Mouse (Mus musculus) forebrain, embryonic 16.5 days (tissue): ENCODE results near the gene Ros1. TPM values are rescaled to one million over a fixed set of nuclear protein-coding genes. Genes with fewer than 3 reads are reported as not detected.
A peak's percentile ranks its signal among the peaks of the same experiment; 100 is the strongest.

ENCODE experiments used
- ATAC-seq: fragments of 200-750 bp; cut with Nextera tagmentation; 2 replicates; pipeline ENCODE4 v1.8.0; 2017; ENCODE audit warnings: mild to moderate bottlenecking, moderate library complexity
- H3K27ac ChIP-seq: fragments of 300-500 bp; sonication (generic); 2 replicates; pipeline ENCODE4 v1.5.1; 2014; ENCODE audit warnings: low read length, control low read depth
- H3K27me3 ChIP-seq: fragments of 300-500 bp; sonication (generic); replicated peaks from 2 replicates; pipeline ENCODE4 v1.6.1; 2014; ENCODE audit warnings: low read length; ENCODE audit not compliant: control insufficient read depth, insufficient read depth
- H3K36me3 ChIP-seq: fragments of 300-500 bp; sonication (generic); 2 replicates; pipeline ENCODE4 v1.6.1; 2014; ENCODE audit not compliant: control insufficient read depth, insufficient read depth
- H3K4me1 ChIP-seq: fragments of 300-500 bp; sonication (generic); replicated peaks from 2 replicates; pipeline ENCODE4 v1.6.1; 2014; ENCODE audit warnings: low read length; ENCODE audit not compliant: control insufficient read depth, insufficient read depth
- H3K4me2 ChIP-seq: fragments of 300-500 bp; sonication (generic); 2 replicates; pipeline ENCODE4 v1.6.1; 2014; ENCODE audit warnings: mild to moderate bottlenecking, low read length, control low read depth
- H3K4me3 ChIP-seq: fragments of 300-500 bp; sonication (generic); replicated peaks from 2 replicates; pipeline ENCODE4 v1.5.1; 2014; ENCODE audit warnings: mild to moderate bottlenecking, low read length, control low read depth
- H3K9ac ChIP-seq: fragments of 300-500 bp; sonication (generic); replicated peaks from 2 replicates; pipeline ENCODE4 v1.6.1; 2014; ENCODE audit warnings: low read depth, low read length, control low read depth
- H3K9me3 ChIP-seq: fragments of 300-500 bp; sonication (generic); 2 replicates; pipeline ENCODE4 v1.6.1; 2016; ENCODE audit warnings: low read length; ENCODE audit not compliant: control insufficient read depth
- WGBS: fragments of 180-500 bp; shearing (Covaris S2); extraction: QIAGEN DNeasy Blood & Tissue Kit; methylation state at CpG from one replicate; pipeline ENCODE4 v1.1.7; 2014; 5-methylcytosine and 5-hydroxymethylcytosine counted together
- polyA plus RNA-seq: library from polyadenylated mRNA; unstranded; fragments of >200 nt; fragmentation: Nextera tagmentation; extraction: Ambion mirVana; gene quantifications from 2 replicates; pipeline ENCODE4 v1.2.1, GENCODE M21; 2015

The Ros1 gene
- polyA plus RNA-seq, 1 experiment from 2014 or later = not detected

GRCm38 (mm10) chr10:52169841-52170240 is 25.2 kb downstream of the Ros1 start:
- Histone ChIP-seq H3K4me2 (no peak overlapping the region), H3K36me3 (no peaks in the 10 kb centered on the region), H3K27ac (no peak overlapping the region), H3K4me1 (no peaks in the 10 kb centered on the region), H3K27me3 (no peaks in the 10 kb centered on the region), H3K4me3 (no peak overlapping the region), H3K9ac (no peak overlapping the region), H3K9me3 (no peaks in the 10 kb centered on the region)
- ATAC-seq = no peak
- 89% methylated on average over 5 of the region's 5 CpGs for WGBS

GRCm38 (mm10) chr10:52165376-52165775 is 29.7 kb downstream of the Ros1 start:
- Histone ChIP-seq H3K9me3 (no peaks in the 10 kb centered on the region), H3K9ac (no peak overlapping the region), H3K27me3 (no peaks in the 10 kb centered on the region), H3K36me3 (no peaks in the 10 kb centered on the region), H3K4me2 (no peak overlapping the region), H3K27ac (no peak overlapping the region), H3K4me1 (no peaks in the 10 kb centered on the region), H3K4me3 (no peak overlapping the region)
- WGBS = 89% methylated on average over 1 of the region's 1 CpGs
- no peak for ATAC-seq

GRCm38 (mm10) chr10:52160604-52161003 is 34.4 kb downstream of the Ros1 start:
- Histone ChIP-seq H3K27ac (no peak overlapping the region), H3K27me3 (no peaks in the 10 kb centered on the region), H3K9me3 (no peaks in the 10 kb centered on the region), H3K4me3 (no peak overlapping the region), H3K4me2 (no peak overlapping the region), H3K4me1 (no peaks in the 10 kb centered on the region), H3K9ac (no peak overlapping the region), H3K36me3 (no peaks in the 10 kb centered on the region)
- no peak for ATAC-seq
- WGBS = 53% methylated on average over 3 of the region's 3 CpGs

- H3K27me3 ChIP-seq = no peaks in the 10 kb centered on the region
- WGBS = 93% methylated on average over 3 of the region's 3 CpGs
- H3K4me2 ChIP-seq = no peak overlapping the region
- no peak overlapping the region for H3K27ac ChIP-seq
- no peaks in the 10 kb centered on the region for H3K4me1 ChIP-seq
- H3K9ac ChIP-seq = no peak overlapping the region
- H3K9me3 ChIP-seq = no peaks in the 10 kb centered on the region
- no peak for ATAC-seq
- no peaks in the 10 kb centered on the region for H3K36me3 ChIP-seq
- no peak overlapping the region for H3K4me3 ChIP-seq
Measured at GRCm38 (mm10) chr10:52159704-52160103, 35.3 kb downstream of the Ros1 start.

- H3K4me1 ChIP-seq = no peaks in the 10 kb centered on the region
- no peak overlapping the region for H3K27ac ChIP-seq
- H3K36me3 ChIP-seq = no peaks in the 10 kb centered on the region
- H3K9ac ChIP-seq = no peak overlapping the region
- no peaks in the 10 kb centered on the region for H3K9me3 ChIP-seq
- H3K4me3 ChIP-seq = no peak overlapping the region
- ATAC-seq = no peak
- H3K27me3 ChIP-seq = no peaks in the 10 kb centered on the region
- 90% methylated on average over 4 of the region's 4 CpGs for WGBS
- H3K4me2 ChIP-seq = no peak overlapping the region
Measured at GRCm38 (mm10) chr10:52133354-52134074, 61.5 kb downstream of the Ros1 start.

GRCm38 (mm10) chr10:52130762-52131161 is 64.3 kb downstream of the Ros1 start:
- no peak overlapping the region for H3K9ac ChIP-seq
- 49% methylated on average over 2 of the region's 2 CpGs for WGBS
- H3K27me3 ChIP-seq = no peaks in the 10 kb centered on the region
- H3K27ac ChIP-seq = no peak overlapping the region
- no peaks in the 10 kb centered on the region for H3K36me3 ChIP-seq
- no peak for ATAC-seq
- no peak overlapping the region for H3K4me3 ChIP-seq
- no peaks in the 10 kb centered on the region for H3K4me1 ChIP-seq
- no peak overlapping the region for H3K4me2 ChIP-seq
- H3K9me3 ChIP-seq = no peaks in the 10 kb centered on the region

GRCm38 (mm10) chr10:52128874-52129412 is 66.1 kb downstream of the Ros1 start:
- Histone ChIP-seq H3K4me1 (no peaks in the 10 kb centered on the region), H3K4me2 (no peak overlapping the region), H3K36me3 (no peaks in the 10 kb centered on the region), H3K4me3 (no peak overlapping the region), H3K9ac (no peak overlapping the region), H3K9me3 (no peaks in the 10 kb centered on the region), H3K27me3 (no peaks in the 10 kb centered on the region), H3K27ac (no peak overlapping the region)
- WGBS = 62% methylated on average over 5 of the region's 5 CpGs
- no peak for ATAC-seq

- H3K27me3 ChIP-seq = no peaks in the 10 kb centered on the region
- H3K4me3 ChIP-seq = no peak overlapping the region
- no peaks in the 10 kb centered on the region for H3K36me3 ChIP-seq
- WGBS = 37% methylated on average over 4 of the region's 4 CpGs
- H3K4me1 ChIP-seq = no peaks in the 10 kb centered on the region
- no peaks in the 10 kb centered on the region for H3K9me3 ChIP-seq
- no peak overlapping the region for H3K27ac ChIP-seq
- peak; percentile 88 for ATAC-seq
- no peak overlapping the region for H3K9ac ChIP-seq
- H3K4me2 ChIP-seq = no peak overlapping the region
Measured at GRCm38 (mm10) chr10:52106164-52106757, 88.8 kb downstream of the Ros1 start.

- 67% methylated on average over 1 of the region's 1 CpGs for WGBS
- Histone ChIP-seq H3K36me3 (no peaks in the 10 kb centered on the region), H3K27ac (no peak overlapping the region), H3K4me1 (no peaks in the 10 kb centered on the region), H3K27me3 (no peaks in the 10 kb centered on the region), H3K4me3 (no peak overlapping the region), H3K4me2 (no peak overlapping the region), H3K9ac (no peak overlapping the region), H3K9me3 (no peaks in the 10 kb centered on the region)
- ATAC-seq = no peak
Measured at GRCm38 (mm10) chr10:52101273-52101672, 93.8 kb downstream of the Ros1 start.
